Mouse (Mus musculus) liver, embryonic 16.5 days (tissue): Measurements from ENCODE around the gene Hsd11b1. TPM values are rescaled to one million over a fixed set of nuclear protein-coding genes. Genes with fewer than 3 reads are reported as not detected.

Experiments used
- ATAC-seq: fragments of 200-750 bp; cut with Nextera tagmentation; 2 replicates; pipeline ENCODE4 v1.8.0; 2017; ENCODE audit warnings: low read depth, mild to moderate bottlenecking, moderate number of reproducible peaks, moderate library complexity
- H3K27ac ChIP-seq: fragments of 300-500 bp; sonication (generic); 2 replicates; pipeline ENCODE4 v1.5.1; 2014; ENCODE audit warnings: mild to moderate bottlenecking, low read length
- H3K27me3 ChIP-seq: fragments of 300-500 bp; sonication (generic); 2 replicates; pipeline ENCODE4 v1.6.1; 2014; ENCODE audit warnings: low read depth, low read length, mixed read lengths; ENCODE audit not compliant: control insufficient read depth, insufficient read depth
- H3K36me3 ChIP-seq: fragments of 300-500 bp; sonication (generic); 2 replicates; pipeline ENCODE4 v1.6.1; 2014; ENCODE audit warnings: mild to moderate bottlenecking; ENCODE audit not compliant: control insufficient read depth, insufficient read depth
- H3K4me1 ChIP-seq: fragments of 300-500 bp; sonication (generic); 2 replicates; pipeline ENCODE4 v1.6.1; 2014; ENCODE audit warnings: low read depth, low read length, mixed read lengths; ENCODE audit not compliant: control insufficient read depth
- H3K4me2 ChIP-seq: fragments of 300-500 bp; sonication (generic); 2 replicates; pipeline ENCODE4 v1.6.1; 2014; ENCODE audit warnings: low read depth, low read length, mixed read lengths
- H3K4me3 ChIP-seq: fragments of 300-500 bp; sonication (generic); 2 replicates; pipeline ENCODE4 v1.5.1; 2014; ENCODE audit warnings: low read depth, mild to moderate bottlenecking, low read length
- H3K9ac ChIP-seq: fragments of 300-500 bp; sonication (generic); 2 replicates; pipeline ENCODE4 v1.6.1; 2014; ENCODE audit warnings: low read depth, low read length
- H3K9me3 ChIP-seq: fragments of 300-500 bp; sonication (generic); replicated peaks from 2 replicates; pipeline ENCODE4 v1.6.1; 2016; ENCODE audit warnings: low read length; ENCODE audit not compliant: control insufficient read depth
- WGBS: fragments of 180-500 bp; shearing (Covaris S2); extraction: QIAGEN DNeasy Blood & Tissue Kit; methylation state at CpG from one replicate; pipeline ENCODE4 v1.1.7; 2014; ENCODE audit not compliant: insufficient replicate concordance; 5-methylcytosine and 5-hydroxymethylcytosine counted together
- polyA plus RNA-seq: library from polyadenylated mRNA; unstranded; fragments of >200 nt; fragmentation: Nextera tagmentation; extraction: Ambion mirVana; gene quantifications from 2 replicates; pipeline ENCODE4 v1.2.1, GENCODE M21; 2015

Gene Hsd11b1
- polyA plus RNA-seq: 26.5 and 40.3 TPM in 2 replicates

- ATAC-seq: no peak
- Histone ChIP-seq H3K4me1 (no peaks in the 10 kb centered on the region), H3K9ac (no peak within 1 kb of the TSS), H3K27me3 (no peaks in the 10 kb centered on the region), H3K9me3 (no peaks in the 10 kb centered on the region), H3K4me3 (no peak within 1 kb of the TSS), H3K36me3 (no peaks in the 10 kb centered on the region), H3K27ac (no peak within 1 kb of the TSS), H3K4me2 (no peak within 1 kb of the TSS)
- WGBS: 24% methylated on average over 5 of the region's 5 CpGs
Measured at GRCm38 (mm10) chr1:193263955-193264598, at the start of gene Hsd11b1. Gene Hsd11b1 (minus strand): TSS chr1:193264075.

- Histone ChIP-seq H3K4me1 (no peaks in the 10 kb centered on the region; the same call in 1 of the 2 replicates), H3K9ac (no peak overlapping the region), H3K36me3 (no peaks in the 10 kb centered on the region), H3K27me3 (no peaks in the 10 kb centered on the region), H3K9me3 (no peaks in the 10 kb centered on the region), H3K4me3 (no peak overlapping the region), H3K4me2 (peak overlapping the region; percentile 26), H3K27ac (peak overlapping the region; percentile 67)
- ATAC-seq: peak; percentile 84
- whole genome bisulfite sequencing: 32% methylated on average over 1 of the region's 1 CpGs
Measured at GRCm38 (mm10) chr1:193311596-193311995, 47.7 kb upstream of the Hsd11b1 start.

DNA sequence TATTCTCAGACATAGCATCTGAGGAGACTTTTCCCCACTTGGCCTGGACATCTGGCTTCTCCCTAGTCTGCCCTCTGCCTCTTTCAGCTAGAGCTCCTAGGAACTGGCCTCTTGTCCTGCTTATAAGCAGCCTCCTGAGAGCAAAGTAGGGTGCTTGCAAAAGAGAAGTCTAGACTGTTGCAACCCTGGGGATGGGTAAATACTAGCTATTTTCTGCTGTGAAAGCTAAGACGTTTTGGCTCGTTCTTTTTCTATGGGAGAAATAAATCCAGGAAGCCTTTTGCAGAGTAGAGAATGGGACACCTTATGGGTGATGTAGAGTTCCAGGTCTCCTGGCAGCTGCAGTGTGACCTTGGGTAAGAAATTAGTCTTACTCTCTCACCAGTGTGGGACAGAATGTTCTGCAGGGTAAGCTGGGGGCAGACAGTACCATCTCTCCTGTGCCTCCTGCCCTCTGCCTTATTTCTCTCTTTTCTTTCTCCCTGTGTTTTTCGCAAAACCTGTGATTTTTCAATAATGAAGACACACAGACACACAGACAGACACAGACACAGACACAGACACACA lies 46.7 kb upstream of the Hsd11b1 start:
- Histone ChIP-seq H3K4me2 (0 out of 2 replicates have a peak overlapping the region, but pooled peaks have one; percentile 16), H3K27ac (no peak overlapping the region), H3K4me1 (no peaks in the 10 kb centered on the region; the same call in 1 of the 2 replicates), H3K27me3 (no peaks in the 10 kb centered on the region), H3K9ac (no peak overlapping the region), H3K4me3 (no peak overlapping the region), H3K36me3 (no peaks in the 10 kb centered on the region), H3K9me3 (no peaks in the 10 kb centered on the region)
- 40% methylated on average over 3 of the region's 3 CpGs for WGBS
- ATAC-seq: no peak

DNA sequence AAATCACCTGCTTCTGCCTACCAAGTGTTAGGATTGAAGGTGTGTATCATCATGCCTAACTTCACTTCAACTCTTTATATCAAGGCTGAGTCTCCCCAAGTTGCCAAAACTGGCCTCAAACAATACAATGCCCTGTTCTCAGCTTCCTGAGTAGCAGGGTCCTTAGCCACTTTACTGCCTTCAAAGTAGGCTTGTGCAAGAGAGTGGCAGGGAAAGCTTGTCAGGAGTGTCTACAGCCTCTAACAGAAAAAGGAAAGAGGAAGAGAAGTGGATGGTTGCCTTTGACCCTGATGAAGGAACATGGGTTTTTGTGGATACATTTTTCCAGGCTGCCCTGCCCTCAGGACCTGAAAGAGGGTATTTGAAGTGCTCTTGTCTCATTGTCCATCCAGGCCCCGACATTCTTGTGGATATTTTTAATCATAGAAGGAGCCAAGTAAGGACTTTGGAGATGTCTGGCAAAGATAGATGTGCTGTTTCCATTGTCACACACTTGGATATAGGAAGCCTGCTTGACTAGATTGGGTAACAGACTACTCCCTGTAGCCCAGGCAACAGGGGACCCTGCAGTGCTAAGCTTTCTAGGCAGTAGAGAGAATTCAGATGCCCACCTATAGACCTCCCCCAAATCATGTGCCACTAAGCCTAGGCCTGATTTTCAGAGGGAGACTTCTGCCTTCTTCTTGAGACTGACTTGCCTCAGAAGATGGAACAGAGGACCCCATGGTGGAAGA lies 46.1 kb upstream of the Hsd11b1 start:
- Histone ChIP-seq H3K9me3 (no peaks in the 10 kb centered on the region), H3K4me3 (no peak overlapping the region), H3K36me3 (no peaks in the 10 kb centered on the region), H3K4me1 (no peaks in the 10 kb centered on the region; the same call in 1 of the 2 replicates), H3K27ac (no peak overlapping the region), H3K9ac (no peak overlapping the region), H3K27me3 (no peaks in the 10 kb centered on the region), H3K4me2 (no peak overlapping the region)
- WGBS: 15% methylated on average over 1 of the region's 1 CpGs
- ATAC-seq: no peak

DNA sequence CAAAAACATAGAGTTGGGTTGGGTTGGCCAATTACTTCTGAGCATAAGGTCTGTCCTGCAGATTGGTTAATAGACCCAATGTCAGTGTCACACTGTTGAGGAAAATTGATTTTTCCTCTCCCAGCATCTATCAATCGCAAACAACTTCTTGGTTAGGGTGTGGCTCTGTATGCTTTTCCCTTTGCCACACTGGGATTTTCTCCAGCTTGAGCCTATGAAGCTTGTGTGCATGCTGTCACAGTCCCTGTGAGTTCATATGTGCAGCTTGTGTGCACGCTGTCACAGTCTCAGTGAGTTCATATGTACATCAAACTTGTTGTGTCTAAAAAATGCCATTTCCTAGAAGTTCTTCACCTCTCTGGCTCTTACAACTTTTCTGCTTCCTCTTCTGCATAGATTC lies 43.0 kb upstream of the Hsd11b1 start:
- 55% methylated on average over 2 of the region's 2 CpGs for whole genome bisulfite sequencing
- Histone ChIP-seq H3K27me3 (no peaks in the 10 kb centered on the region), H3K4me3 (no peak overlapping the region), H3K9me3 (no peaks in the 10 kb centered on the region), H3K4me1 (no peaks in the 10 kb centered on the region; the same call in 1 of the 2 replicates), H3K4me2 (no peak overlapping the region), H3K9ac (no peak overlapping the region), H3K27ac (no peak overlapping the region), H3K36me3 (no peaks in the 10 kb centered on the region)
- ATAC-seq: no peak

- H3K4me3 ChIP-seq: no peak overlapping the region
- H3K9me3 ChIP-seq: no peaks in the 10 kb centered on the region
- no peaks in the 10 kb centered on the region for H3K36me3 ChIP-seq
- H3K4me2 ChIP-seq: no peak overlapping the region
- H3K27ac ChIP-seq: no peak overlapping the region
- WGBS: 49% methylated on average over 7 of the region's 7 CpGs
- no peaks in the 10 kb centered on the region; the same call in 1 of the 2 replicates for H3K4me1 ChIP-seq
- H3K27me3 ChIP-seq: no peaks in the 10 kb centered on the region
- no peak for ATAC-seq
- no peak overlapping the region for H3K9ac ChIP-seq
Measured at GRCm38 (mm10) chr1:193305386-193305785, 41.5 kb upstream of the Hsd11b1 start.

DNA sequence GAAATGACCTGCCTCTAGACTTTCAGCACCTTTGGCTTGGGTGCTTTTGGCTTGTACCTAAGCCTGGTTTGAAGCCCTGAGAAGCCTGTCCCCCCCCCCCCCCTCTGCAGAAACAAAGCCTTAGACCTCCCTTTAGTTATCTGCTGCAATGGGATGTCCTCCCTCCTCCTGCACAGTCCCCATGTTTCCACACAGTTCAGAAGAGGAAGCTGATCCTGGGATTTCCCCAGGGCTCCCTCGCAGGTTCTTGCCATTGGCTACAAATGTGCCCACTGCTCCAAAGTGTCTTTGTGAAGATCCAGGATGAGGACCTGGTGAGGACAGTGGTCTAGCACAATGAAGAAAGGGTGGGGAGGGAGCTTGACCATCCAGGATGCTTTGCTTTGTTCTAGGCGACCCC lies 39.2 kb upstream of the Hsd11b1 start:
- peaks cover 2% of the 10 kb centered on the region; the same call in 1 of the 2 replicates for H3K4me1 ChIP-seq
- H3K4me2 ChIP-seq: no peak overlapping the region
- no peaks in the 10 kb centered on the region for H3K36me3 ChIP-seq
- H3K4me3 ChIP-seq: no peak overlapping the region
- no peak overlapping the region for H3K9ac ChIP-seq
- WGBS: 17% methylated on average over 2 of the region's 2 CpGs
- no peak for ATAC-seq
- no peaks in the 10 kb centered on the region for H3K9me3 ChIP-seq
- no peak overlapping the region for H3K27ac ChIP-seq
- no peaks in the 10 kb centered on the region for H3K27me3 ChIP-seq

DNA sequence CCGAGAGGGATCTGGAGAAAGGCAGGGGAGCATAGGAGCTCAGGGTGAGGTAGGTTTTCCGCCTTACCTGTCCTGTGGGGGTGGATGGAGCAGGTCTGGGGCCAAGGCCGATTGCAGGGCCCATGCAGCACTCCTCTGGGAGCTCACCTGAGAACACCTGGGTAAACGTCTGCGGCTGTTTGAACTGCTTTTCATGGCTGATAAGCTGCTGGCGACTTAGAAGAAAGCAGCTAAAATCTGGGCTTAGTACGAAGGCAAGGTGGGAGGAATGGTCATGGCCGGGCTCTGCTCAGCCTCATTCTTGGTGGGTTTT lies 38.2 kb upstream of the Hsd11b1 start:
- Histone ChIP-seq H3K4me1 (peaks cover 2% of the 10 kb centered on the region; the same call in 1 of the 2 replicates), H3K4me3 (no peak overlapping the region), H3K36me3 (no peaks in the 10 kb centered on the region), H3K9me3 (no peaks in the 10 kb centered on the region), H3K27me3 (no peaks in the 10 kb centered on the region), H3K4me2 (no peak overlapping the region), H3K9ac (no peak overlapping the region), H3K27ac (no peak overlapping the region)
- ATAC-seq: no peak
- WGBS: 39% methylated on average over 8 of the region's 8 CpGs
